Mouse (Mus musculus) brain, embryonic 14.5 days (tissue): Measurements from ENCODE around the gene Zbtb20.

Source experiments
- CTCF ChIP-seq: fragments of 200-500 bp; IDR thresholded peaks from 2 replicates; pipeline ENCODE4 v1.5.1; 2012; ENCODE audit warnings: inconsistent platforms, mild to moderate bottlenecking, moderate library complexity, borderline replicate concordance; ENCODE audit not compliant: insufficient read depth, insufficient read length; ENCODE audit errors: extremely low read depth
- POLR2A ChIP-seq: fragments of 200-500 bp; IDR thresholded peaks from 2 replicates; pipeline ENCODE4 v1.6.1; 2012; ENCODE audit warnings: mild to moderate bottlenecking, inconsistent platforms, borderline replicate concordance; ENCODE audit not compliant: poor library complexity, insufficient read depth, insufficient read length, severe bottlenecking; ENCODE audit errors: extremely low read depth

GRCm38 (mm10) chr16:43464476-43465080 is 588.9 kb downstream of the Zbtb20 start:
- no peak for TF ChIP-seq CTCF
- TF ChIP-seq POLR2A = no peak
